Mouse (Mus musculus) embryo, embryonic 10 days (tissue): ENCODE results near the gene Snrnp25.

ENCODE experiments used
- DNase-seq: peaks from one replicate; pipeline ENCODE4 v3.0.0-alpha.2; 2015; ENCODE audit warnings: low spot score

Gene Snrnp25

DNA sequence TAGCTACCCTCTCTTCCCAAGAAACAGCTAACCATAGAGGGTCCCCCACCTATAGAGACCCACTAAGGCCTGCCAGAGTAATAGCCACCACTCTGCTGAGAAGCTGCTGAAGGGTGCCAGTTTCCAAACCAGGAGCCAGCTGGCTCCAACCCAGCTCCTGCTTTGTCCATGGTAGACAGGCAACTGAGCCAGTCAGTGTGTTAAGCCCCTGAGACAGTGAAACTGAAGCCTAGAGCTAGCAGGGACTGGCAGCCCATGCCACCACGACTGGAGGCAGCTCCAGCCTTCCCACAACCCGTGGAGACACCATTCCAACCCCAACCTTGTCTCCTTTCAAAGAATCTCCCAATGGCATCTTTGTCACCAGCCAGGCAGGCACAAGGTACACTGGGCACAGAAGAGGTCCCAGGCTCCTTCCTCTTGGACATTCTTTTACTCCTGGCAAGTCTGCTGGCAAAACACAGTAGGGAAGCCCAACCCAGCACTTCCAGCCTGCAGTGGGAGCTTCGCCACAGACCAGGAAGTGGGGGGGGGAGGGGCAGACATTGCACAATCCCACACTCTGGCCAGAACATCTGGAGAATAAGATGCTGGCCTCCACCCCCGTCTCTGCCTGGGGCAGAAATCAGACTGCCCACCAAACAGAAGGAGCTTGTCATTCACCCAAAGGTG lies 19.4 kb downstream of the Snrnp25 start:
- peak; percentile 34 for DNase-seq

DNA sequence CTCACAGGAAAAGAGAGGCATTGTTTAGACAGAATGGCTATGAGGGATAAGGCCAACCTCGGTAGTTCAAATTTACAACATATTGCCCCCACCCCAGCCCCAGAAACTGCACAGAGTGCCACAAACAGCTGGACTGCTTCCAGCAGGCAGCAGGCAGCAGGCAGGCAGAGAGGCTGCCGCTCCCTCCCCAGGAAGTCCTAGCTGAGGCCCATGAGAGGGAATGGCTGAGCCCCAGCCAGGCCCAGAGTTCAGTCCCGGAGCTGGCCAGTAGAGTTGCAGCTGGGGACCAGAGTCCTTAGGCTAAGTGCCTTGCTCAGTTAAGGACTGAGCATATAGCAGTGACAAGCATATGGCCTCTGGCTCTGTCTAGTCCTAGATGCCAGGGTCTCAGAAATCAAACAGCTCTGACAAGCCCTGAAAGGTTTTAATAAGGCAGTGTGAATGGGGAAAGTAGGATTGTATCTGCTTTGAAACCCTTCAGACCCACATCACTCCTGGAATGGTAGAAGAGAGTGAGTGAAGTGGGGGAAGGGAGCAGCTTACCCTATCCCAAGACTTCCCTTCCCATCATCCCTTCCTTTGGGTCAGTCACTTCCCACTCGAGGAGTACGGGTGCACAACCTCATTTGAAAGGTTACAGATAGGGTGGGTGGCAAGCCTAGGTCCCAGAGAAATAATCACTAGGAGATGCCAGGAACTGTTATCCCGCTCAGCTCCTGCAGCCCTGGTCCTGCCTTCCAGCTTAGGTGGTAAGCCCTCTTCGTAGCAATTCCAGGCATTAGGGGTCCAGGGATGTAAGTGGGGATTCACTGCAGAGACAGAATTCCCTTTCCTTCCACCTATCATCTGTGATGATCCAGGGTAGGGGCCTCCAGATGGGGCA lies 20.2 kb downstream of the Snrnp25 start:
- peak; percentile 24 for DNase-seq

DNA sequence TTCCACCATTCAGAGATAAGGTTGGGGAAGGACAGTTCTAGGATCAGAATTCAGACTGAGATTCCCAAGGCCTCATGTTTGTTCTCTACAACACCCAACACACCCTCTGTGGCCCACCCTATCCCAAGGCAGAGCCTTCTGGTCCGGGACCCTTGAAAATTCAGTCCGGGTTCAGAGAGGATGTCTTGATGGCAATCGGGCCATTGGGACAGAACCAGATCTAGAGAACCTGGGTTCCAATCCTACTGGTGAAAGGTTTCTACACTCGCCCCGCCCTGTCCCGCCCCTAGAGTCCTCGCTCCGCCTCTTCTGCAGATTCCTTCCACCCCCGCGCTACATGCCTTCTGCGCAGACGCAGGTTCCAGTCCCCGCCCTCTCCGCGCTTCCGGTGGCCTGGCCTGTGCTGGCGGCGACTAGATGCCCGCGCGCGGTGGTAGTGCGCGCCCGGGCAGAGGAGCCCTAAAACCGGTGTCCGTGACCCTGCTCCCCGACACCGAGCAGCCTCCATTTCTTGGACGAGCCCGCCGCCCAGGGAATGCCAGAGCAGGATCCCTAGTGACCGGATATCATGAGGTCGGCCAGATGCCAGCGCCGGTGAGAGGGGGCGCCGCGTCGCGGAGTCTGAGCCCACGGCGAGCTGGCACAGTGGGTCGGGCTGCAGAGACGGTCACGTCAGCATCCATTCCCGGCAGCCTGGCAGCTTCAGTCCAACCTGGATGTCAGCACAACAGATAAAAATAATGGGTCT lies 21.1 kb downstream of the Snrnp25 start, which contains the start of gene Mpg:
Mpg (plus strand) TSS at position 382 of the 748 bp plus-strand sequence.
- DNase-seq, result peak; percentile 93

DNA sequence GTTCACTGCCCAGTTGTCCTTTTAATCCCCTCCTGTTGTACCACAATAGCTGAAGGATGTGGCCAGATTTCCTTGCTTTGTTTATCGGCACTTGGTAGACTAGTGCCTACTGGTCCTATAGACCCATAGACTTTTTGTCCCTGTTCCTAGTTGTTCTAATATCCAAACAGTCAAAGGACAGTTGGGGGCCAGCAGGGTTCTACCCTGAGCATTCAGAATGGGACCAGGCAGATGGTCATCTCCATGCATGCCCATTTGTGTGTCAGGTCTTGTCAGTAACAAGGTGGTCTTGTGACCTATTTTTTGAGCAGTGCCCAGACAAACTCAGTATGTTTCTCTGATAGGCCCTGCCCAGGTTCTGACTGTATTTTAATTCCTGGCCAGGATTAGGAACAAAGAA lies 21.8 kb downstream of the Snrnp25 start:
- no peak for DNase-seq

DNA sequence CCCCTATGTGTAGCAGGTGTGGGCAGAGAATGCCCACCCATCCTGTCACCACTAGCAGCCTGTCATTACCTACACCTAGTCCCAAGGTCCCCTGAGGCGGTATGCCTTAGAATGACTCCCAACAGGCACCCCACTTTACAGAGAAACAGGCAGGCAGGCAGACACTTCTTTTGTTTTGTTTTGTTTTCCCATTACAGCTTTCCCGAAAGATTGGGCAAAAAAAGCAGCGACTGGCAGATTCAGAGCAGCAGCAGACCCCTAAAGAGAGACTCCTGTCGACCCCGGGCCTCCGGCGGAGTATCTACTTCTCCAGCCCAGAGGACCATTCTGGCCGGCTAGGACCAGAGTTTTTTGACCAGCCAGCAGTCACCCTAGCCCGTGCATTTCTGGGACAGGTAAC lies 22.3 kb downstream of the Snrnp25 start:
- DNase-seq, result no peak

DNA sequence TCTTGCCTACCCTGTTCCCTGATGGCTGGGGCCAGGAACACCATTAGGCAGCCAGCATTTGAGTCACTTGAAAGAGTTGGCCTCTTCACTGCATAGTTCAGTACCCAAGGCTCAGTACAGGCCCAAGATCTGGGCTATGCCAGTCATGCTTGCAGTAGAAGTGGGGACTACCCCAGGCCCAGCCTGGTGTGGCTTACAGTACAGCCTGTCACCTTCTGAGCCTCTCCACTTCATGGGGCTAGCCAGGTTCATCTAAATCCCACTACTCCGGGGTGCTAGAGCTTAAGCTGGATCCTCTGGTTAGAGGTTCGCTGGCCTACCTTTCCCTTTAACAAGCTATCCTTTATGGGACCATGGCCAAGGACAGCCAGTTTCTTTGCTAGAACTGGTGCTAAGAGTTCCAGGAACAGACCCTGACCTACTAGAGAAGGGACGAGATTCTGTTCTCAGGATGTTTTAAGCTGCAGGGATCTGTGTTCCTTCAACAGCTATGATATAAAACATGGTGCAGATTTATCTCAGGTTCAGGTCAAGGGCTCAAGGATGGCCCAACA lies 23.2 kb downstream of the Snrnp25 start:
- DNase-seq, result no peak

DNA sequence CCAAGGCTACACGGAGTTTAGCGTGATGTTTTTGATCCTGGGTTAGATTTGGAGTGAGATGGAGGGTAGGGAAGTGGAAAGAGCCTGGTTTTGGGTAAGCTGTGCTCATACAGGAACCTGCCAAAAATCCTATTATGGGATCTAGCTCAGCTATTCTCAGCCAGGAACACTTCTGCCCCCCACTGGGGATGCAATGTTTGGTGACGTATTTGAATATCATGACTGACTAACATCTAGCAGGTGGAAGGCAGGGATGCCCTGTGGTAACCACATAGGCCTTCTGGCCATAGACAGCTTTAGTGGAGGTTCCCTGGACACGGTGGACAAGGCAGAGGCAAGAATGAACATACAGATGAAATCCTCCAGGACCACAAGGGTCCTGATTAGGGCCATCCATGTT lies 25.0 kb downstream of the Snrnp25 start:
- no peak for DNase-seq

DNA sequence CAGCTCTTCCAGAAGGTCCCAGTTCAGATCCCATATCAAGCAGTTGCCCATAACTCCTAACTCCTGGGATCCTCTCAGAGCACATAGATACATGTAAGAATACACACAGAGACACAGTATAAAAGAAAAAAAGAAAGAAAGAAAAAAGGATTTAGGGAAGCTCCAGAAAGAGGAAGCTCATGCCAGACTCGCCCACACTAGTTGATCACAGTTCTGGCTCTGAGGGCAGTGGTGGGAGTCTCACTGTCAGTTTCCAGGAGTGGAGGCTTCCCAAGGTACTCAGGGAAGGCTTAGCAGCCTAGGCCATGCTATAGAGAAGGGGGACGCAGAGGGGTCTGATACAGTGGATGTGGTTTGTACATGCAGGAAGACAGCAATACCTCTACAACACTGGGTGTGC lies 25.9 kb downstream of the Snrnp25 start:
- DNase-seq, result no peak

DNA sequence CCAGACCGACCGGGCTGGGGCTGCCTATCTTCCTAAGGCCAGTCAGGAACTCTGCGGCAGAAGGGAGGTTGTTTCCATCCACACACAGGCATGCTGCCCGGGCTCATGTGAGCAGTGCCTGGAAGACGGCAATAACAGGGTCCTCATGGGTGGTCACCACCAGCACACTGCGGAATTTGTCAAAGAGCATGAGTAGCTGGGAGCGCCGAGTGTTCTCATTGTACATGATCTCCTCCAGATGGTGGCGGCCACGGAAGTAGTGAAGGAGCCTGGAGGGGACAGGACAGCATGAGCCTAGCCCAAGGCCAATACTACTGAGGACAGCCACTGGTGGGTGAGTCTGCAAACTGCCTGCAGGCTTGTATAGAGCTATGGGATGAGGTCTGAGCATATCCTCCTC lies 27.6 kb downstream of the Snrnp25 start:
- peak; percentile 11 for DNase-seq

DNA sequence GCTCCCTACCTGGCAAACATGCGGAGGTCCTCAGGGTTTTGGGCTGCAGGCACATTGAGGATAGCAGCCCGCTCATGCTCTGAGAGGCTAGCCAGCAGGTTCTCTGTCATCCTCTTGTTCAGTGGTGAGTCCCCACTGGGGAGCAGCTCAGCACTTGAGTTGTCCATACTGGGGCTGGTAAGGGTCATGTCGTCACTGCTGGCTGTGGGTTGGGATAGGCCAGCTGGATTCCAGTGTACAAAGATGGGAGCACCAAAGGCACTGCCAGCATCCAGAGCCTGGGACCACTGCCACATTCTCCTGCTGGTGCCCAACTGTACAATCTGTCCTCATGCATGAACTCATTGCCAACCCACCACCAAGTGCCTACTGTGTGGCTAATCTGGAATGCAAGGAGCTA lies 28.7 kb downstream of the Snrnp25 start:
- DNase-seq, result no peak

DNA sequence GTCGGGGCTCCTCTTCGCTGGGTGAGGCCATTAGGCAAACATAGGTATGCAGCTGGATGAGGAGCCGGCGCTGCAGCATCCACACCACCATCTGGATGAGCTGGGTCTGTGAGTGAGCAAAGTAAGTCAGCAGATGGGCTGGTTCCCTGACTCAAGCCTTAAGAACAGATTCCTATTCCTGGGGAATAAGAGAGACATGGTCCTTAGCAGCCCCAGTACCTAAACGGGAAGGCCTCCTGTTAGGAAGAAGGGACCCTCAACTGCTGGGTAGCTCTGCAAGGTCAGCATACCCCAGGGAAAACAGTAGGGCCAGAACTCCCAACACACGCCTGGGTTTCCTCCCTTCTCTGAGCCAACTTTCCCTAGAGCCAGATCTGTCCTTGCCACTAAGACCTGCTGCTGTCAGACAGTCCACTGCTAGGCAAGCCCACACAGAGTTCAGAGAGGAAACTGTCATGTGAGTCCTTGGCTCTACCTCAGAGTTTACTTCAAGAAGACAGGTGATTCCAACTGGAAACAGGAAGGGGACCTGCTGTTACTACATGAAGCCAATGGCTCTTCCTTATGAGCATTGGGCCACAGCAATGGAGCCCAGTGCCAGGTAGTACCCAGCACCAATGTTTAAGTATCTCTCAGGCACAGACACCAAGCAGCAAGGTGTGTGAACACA lies 29.7 kb downstream of the Snrnp25 start:
- no peak for DNase-seq

DNA sequence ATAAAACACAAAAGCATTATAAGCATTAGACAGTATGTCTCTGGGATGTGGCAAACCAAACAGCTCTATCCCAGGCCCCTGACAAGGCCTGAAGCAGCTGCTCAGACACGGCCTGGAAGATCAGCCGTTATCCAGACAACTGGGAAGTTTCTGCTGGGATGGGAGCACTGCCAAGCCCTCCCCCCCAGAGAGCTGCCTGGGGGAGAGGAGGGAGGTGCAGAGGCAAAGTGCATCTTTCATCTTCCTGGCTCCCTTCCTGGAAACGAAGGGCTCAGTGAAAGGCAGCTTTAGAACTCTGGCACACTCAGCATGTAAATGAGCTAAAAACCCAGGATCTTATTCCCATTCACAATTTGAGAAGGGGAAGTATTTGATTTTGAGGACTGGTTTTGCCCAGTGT lies 30.4 kb downstream of the Snrnp25 start:
- no peak for DNase-seq

DNA sequence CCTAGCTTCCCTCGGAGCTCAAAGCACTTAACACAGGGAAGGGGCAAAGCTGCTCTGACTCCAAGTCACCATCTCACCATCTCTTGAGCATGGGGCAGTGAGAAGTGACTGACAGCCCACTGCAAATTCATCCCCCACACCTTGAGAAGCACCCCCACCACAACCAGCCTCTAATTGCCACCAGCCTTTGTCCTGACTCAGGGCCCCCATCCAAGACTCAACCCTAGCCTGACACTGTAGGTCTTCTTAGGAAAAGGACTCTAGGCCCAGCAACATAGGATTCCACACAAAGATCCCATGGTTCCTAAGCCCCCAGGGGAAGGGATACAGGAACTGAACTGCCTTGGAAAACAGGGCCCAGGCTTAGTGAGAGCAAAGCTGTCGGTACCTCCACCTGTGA lies 30.9 kb downstream of the Snrnp25 start:
- DNase-seq, result no peak

DNA sequence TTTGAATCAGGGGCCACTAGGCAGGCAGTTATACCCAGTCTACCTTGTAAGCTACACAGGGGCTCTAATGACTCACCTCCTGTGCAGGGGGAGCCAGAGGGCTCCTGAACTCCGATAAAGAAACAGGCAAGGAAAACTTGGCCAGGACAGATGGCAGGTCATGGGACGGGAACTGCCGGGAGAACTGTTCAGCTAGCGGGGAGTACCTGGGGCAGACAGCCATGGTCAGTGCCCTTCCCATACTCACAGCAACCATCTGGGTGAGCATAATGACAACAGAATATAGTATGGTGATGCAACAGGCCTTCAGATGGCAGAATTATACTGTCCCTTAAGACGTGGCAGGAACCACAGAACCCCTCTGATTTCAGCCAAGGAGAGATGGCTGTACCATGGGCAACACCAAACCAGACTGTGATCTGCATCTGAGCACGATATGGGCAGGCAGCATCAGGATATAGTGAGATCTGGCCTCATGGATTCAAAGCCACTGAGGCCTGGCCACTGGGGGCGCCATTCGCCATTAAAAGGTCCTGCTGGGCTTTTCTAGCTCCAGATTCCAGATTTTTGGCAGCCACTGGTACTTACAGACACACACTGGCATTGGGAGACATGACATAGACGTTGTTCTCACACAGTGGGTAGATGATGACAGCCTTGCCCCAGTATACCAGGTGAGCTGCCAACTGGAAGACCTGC lies 31.6 kb downstream of the Snrnp25 start:
- DNase-seq, result peak; percentile 54

DNA sequence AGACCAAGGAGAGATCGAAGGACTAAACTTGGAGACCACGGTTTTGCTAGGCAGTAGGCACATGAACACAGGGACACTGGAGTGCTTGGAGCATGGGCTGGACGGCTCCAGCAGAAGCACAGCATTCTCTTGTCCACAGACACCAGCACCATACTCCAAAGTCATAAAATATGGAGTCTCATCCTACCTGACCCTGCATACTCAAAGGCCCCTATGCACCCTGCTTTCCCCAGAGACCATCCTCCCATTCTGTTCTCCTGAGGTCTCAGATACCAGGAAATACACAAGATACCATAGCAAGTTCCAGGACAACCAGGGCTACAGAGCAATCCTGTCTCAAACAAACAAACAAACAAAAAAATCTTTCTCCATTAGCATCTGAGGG lies 32.2 kb downstream of the Snrnp25 start:
- DNase-seq, result no peak

DNA sequence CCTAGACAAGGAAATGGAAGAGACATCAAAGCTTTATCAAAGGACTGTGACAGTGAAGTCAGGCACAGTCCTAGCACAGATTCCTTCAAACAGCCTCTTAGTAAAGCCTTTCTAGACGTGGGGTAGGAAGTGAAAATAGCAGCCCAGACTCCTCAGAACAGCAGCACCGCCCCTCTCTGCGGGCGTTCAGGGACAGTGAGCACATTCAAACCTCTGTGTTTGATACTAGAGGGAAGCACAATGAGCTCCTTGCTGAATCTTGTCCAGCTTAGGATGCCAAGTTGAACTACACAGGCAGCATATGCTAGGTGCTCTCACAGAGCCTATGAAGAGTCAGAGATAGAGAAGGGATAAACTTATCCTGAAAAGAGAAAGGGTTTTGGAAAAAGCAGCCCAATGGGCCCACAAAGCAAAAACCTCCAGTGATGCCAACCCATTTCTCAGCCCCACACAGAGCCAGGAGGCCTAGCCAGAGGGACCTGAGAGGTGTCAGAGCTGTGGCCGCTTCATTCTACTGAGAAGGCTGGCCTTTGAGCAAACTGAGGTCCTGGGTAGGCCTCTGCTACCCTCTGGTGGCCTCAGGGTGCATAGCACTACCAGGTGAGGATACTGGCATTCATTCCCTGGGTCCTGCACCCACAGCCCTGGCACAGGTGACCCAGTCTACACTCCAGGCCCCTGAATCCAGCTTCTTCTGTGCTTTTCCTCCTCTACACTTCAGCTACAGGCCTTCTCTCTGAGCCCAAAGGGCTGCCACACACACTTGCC lies 33.1 kb downstream of the Snrnp25 start:
- peak; percentile 74 for DNase-seq

DNA sequence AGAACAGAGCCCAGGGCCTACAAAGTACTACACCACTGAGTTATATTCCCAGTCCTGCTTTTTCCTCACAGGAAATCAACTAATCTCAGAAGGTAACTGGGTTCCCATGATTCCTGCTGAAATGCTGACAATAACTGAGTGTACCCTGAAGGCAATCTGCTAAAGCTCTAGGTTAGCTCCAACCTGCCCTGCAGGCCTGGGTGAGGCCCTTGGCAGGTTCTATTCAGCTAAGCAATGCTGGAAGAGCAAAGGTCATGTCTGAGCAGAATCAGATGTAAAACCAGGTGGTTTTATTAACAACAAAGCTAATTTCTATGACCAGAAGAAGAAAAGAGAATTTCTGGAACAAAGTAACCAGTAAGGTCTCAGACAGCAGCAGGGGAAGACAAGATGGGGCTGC lies 36.2 kb downstream of the Snrnp25 start:
- DNase-seq, result no peak

DNA sequence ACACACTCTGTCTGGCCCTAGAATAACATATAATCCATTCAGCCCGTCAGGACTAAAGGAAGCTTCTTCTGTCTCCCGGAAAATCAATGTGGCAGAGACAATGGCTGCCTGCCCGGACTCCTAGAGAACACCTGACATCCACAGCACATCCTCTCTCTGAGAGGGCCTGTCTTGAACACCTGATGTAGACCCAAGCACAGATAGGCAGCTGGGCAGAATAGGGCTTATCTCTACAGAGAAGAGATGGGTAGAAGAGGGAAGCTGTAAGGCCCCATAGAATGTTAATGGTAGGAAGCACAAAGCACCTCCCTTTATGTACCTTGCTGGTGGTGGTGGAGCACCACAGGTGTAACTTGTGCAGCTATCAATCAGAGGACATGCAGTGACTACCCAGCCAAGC lies 37.0 kb downstream of the Snrnp25 start:
- no peak for DNase-seq

DNA sequence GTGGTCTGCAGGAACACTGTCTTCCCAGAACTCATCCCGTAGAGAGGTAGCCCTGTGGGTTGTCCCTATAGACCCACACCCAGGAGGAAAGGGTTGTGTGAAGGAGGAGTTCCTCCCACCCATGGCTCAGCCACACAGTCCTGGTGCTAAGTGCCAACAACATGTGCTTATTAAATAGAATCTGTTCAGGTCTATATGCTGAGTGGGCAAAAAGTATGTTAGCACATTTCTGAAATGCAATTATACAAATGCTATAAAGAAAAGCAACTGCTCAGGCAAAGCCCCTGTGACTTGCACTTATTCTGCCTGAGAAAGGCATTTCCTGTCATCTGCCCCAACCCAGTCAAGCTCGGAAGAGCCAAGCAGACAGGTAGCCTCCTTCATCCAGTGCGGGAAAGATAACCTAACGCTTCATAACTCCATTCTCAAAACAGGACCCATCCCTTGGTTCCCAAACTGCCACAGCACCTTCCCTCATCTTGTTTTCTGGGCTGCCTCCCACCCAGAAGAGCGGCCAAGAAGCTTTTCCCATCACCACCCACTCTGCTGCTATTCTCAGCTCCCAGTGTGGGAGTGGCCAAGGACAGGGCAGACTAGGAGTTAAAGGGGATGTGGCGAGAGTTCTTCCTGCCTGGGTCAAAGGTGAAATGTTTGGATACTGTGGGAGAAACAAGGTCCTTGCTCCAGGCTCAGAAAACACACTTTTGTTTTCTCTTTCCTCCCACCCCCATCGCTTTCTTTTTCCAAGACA lies 38.2 kb downstream of the Snrnp25 start:
- no peak for DNase-seq

DNA sequence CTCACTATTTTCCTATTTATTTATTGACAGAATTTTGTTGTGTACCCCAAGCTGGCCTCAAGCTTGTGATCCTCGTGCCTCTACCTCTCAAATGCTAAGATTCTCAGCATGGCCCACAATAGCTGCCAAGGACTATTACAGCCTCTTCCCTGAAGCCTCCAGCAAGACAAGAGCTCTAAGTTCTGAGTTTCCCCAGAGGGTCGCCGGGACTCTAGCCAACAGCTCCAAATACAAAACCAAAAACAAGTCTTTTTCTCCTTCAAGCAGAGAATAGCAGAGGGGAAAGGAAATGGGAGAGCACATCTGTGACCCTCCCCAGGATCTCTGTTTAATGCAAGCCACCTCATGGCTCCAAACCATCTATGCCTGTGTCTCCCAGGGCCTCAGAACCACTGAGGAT lies 38.8 kb downstream of the Snrnp25 start:
- no peak for DNase-seq
